Mouse (Mus musculus) right cerebral cortex, adult 18-20 months (tissue): ENCODE measurements around the gene Lgals2.

Source experiments
- DNase-seq: peaks from one replicate; pipeline ENCODE4 v3.0.0; 2022; ENCODE audit warnings: mixed read lengths

Gene Lgals2

GRCm38 (mm10) chr15:78810146-78810545, 45.2 kb downstream of the Lgals2 start:
- DNase-seq: no peak

- no peak for DNase-seq
These were observed 45.6 kb downstream of the Lgals2 start for GRCm38 (mm10) chr15:78809739-78810138.

GRCm38 (mm10) chr15:78808980-78809379, 46.3 kb downstream of the Lgals2 start:
- no peak for DNase-seq

- DNase-seq: no peak
These were observed 48.2 kb downstream of the Lgals2 start for GRCm38 (mm10) chr15:78807141-78807540.

GRCm38 (mm10) chr15:78806614-78807013, 48.7 kb downstream of the Lgals2 start:
- DNase-seq: no peak

GRCm38 (mm10) chr15:78805351-78805750, 50.0 kb downstream of the Lgals2 start:
- no peak for DNase-seq

- no peak for DNase-seq
These were observed 51.0 kb downstream of the Lgals2 start for GRCm38 (mm10) chr15:78804326-78804725.

- no peak for DNase-seq
These were observed 51.8 kb downstream of the Lgals2 start for GRCm38 (mm10) chr15:78803499-78803900.

- no peak for DNase-seq
These were observed 52.4 kb downstream of the Lgals2 start, which contains the start of gene Card10 for GRCm38 (mm10) chr15:78802776-78803391. Card10 (minus strand) TSS chr15:78803042.

GRCm38 (mm10) chr15:78801971-78802741, 53.2 kb downstream of the Lgals2 start:
- no peak for DNase-seq

- no peak for DNase-seq
These were observed 53.8 kb downstream of the Lgals2 start for GRCm38 (mm10) chr15:78801571-78801970.
